ENCODE assay signal across 11 mouse cellular contexts in the genomic region with DNA sequence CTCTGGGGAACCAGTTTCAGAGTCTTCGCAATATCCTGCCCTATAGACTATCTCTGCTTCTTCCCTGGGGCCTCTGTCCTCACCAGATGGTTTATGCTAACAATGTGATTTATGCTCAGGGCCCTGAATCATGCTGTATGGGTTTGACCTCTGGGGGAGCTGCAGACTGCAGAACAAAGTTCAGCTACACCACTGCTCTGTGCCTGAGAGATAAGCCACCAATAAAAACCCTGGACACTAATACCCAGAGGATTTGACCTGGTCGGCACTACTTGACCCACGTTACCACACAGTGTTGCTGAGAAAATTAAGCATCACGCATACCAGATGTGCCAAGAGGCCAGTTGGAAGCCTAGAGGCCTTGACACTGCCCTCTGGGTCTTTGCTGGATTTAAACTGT. TPM values are rescaled to one million over a fixed set of nuclear protein-coding genes. Genes with fewer than 3 reads are reported as not detected.
DNase-seq lines count a peak whose midpoint lies in the region; ATAC-seq and TF ChIP-seq lines count a peak whose summit lies in the region.
"Had no signal": no experiment of that assay in that cellular context is flagged by ENCODE, and none has a peak within 500 bp of the region (broad histone marks: within the 10 kb centered on the region; RNA-seq: fewer than 3 reads in every experiment).

No protein-coding gene starts in this region.

- DNase-seq in cerebellum, adult 2 months, result no peak
- DNase-seq in cerebellum, postnatal 25 days, result no peak
- no peak for DNase-seq in midbrain, embryonic 11.5 days (ENCODE audit: low spot score, missing footprints)
- no peak for DNase-seq in heart, adult 18-20 months

- no peaks in the 10 kb centered on the region; the same call in 1 of the 2 replicates for H3K4me1 ChIP-seq in cerebellum, adult 2 months (ENCODE audit: control insufficient read depth, insufficient read depth, low read length)
- H3K4me1 ChIP-seq in midbrain, embryonic 11.5 days (ENCODE audit: control insufficient read depth, insufficient read depth, low read length), result peaks cover 25% of the 10 kb centered on the region
- peaks cover 4% of the 10 kb centered on the region; the same call in 1 of the 2 replicates for H3K4me1 ChIP-seq in midbrain, embryonic 16.5 days (ENCODE audit: control insufficient read depth, insufficient read depth, low read length)
- H3K4me1 ChIP-seq in kidney, embryonic 15.5 days, result peaks cover 56% of the 10 kb centered on the region
- H3K4me1 ChIP-seq in stomach, embryonic 15.5 days, result no peaks in the 10 kb centered on the region
- H3K4me1 ChIP-seq in heart, embryonic 11.5 days (ENCODE audit: control insufficient read depth, insufficient read depth, low read length), result peaks cover 20% of the 10 kb centered on the region

- peak; percentile 9; the same call in 1 of the 2 replicates for TF ChIP-seq CTCF in cerebellum, adult 2 months (IDR thresholded peaks at IDR 0.05; ENCODE audit: borderline replicate concordance, insufficient read depth, low read depth, low read length)

- WGBS in cerebellum, adult 2 months, result 90% methylated on average over 4 of the region's 4 CpGs
- 52% methylated on average over 4 of the region's 4 CpGs for WGBS in midbrain, embryonic 11.5 days
- 54% methylated on average over 4 of the region's 4 CpGs for WGBS in midbrain, embryonic 16.5 days
- WGBS in kidney, embryonic 15.5 days, result 28% methylated on average over 4 of the region's 4 CpGs
- 55% methylated on average over 4 of the region's 4 CpGs for WGBS in stomach, embryonic 15.5 days
- 60% methylated on average over 4 of the region's 4 CpGs for WGBS in heart, embryonic 11.5 days (ENCODE audit: insufficient replicate concordance)

- no peak overlapping the region for H3K4me3 ChIP-seq in cerebellum, adult 2 months (replicated peaks; ENCODE audit: insufficient read depth, low read depth, low read length)
- no peak overlapping the region for H3K4me3 ChIP-seq in midbrain, embryonic 11.5 days (ENCODE audit: low read depth, low read length)
- H3K4me3 ChIP-seq in midbrain, embryonic 16.5 days (ENCODE audit: low read depth, low read length), result no peak overlapping the region
- no peak overlapping the region for H3K4me3 ChIP-seq in kidney, embryonic 15.5 days (replicated peaks)
- no peak overlapping the region for H3K4me3 ChIP-seq in stomach, embryonic 15.5 days (replicated peaks)
- H3K4me3 ChIP-seq in heart, embryonic 11.5 days (ENCODE audit: low read depth, low read length), result no peak overlapping the region

- no peaks in the 10 kb centered on the region; the same call in 1 of the 2 replicates for H3K27me3 ChIP-seq in cerebellum, adult 2 months (ENCODE audit: control insufficient read depth, insufficient read depth, low read length)
- no peaks in the 10 kb centered on the region for H3K27me3 ChIP-seq in midbrain, embryonic 11.5 days (ENCODE audit: control insufficient read depth, insufficient read depth, low read length)
- H3K27me3 ChIP-seq in midbrain, embryonic 16.5 days (ENCODE audit: control insufficient read depth, insufficient read depth, low read depth, low read length), result no peaks in the 10 kb centered on the region
- peaks cover 25% of the 10 kb centered on the region for H3K27me3 ChIP-seq in kidney, embryonic 15.5 days
- H3K27me3 ChIP-seq in stomach, embryonic 15.5 days (replicated peaks), result 0 out of 2 replicates have a peak, but pooled peaks cover 6% of the 10 kb centered on the region
- no peaks in the 10 kb centered on the region for H3K27me3 ChIP-seq in heart, embryonic 11.5 days (ENCODE audit: control insufficient read depth, insufficient read depth, low read length)

- no peak overlapping the region for H3K9ac ChIP-seq in midbrain, embryonic 11.5 days (ENCODE audit: low read length)
- no peak overlapping the region for H3K9ac ChIP-seq in midbrain, embryonic 16.5 days (ENCODE audit: low read depth, low read length)
- H3K9ac ChIP-seq in kidney, embryonic 15.5 days, result no peak overlapping the region
- H3K9ac ChIP-seq in stomach, embryonic 15.5 days, result no peak overlapping the region
- H3K9ac ChIP-seq in heart, embryonic 11.5 days (ENCODE audit: low read depth, low read length), result no peak overlapping the region

- H3K36me3 ChIP-seq in midbrain, embryonic 11.5 days (ENCODE audit: control insufficient read depth, insufficient read depth, low read length), result no peaks in the 10 kb centered on the region
- no peaks in the 10 kb centered on the region for H3K36me3 ChIP-seq in midbrain, embryonic 16.5 days (ENCODE audit: control insufficient read depth, insufficient read depth, low read length)
- no peaks in the 10 kb centered on the region for H3K36me3 ChIP-seq in kidney, embryonic 15.5 days
- no peaks in the 10 kb centered on the region for H3K36me3 ChIP-seq in stomach, embryonic 15.5 days
- H3K36me3 ChIP-seq in heart, embryonic 11.5 days (ENCODE audit: control insufficient read depth, insufficient read depth, low read length), result no peaks in the 10 kb centered on the region

- H3K27ac ChIP-seq in cerebellum, adult 2 months (ENCODE audit: insufficient read depth, low read length), result no peak overlapping the region
- peak overlapping the region; percentile 51 for H3K27ac ChIP-seq in midbrain, embryonic 11.5 days (ENCODE audit: low read depth, low read length)
- H3K27ac ChIP-seq in midbrain, embryonic 16.5 days (ENCODE audit: low read length), result no peak overlapping the region
- no peak overlapping the region for H3K27ac ChIP-seq in kidney, embryonic 15.5 days
- H3K27ac ChIP-seq in stomach, embryonic 15.5 days, result no peak overlapping the region
- H3K27ac ChIP-seq in heart, embryonic 11.5 days (ENCODE audit: low read depth, low read length), result no peak overlapping the region

- no peak overlapping the region for H3K4me2 ChIP-seq in midbrain, embryonic 11.5 days
- H3K4me2 ChIP-seq in midbrain, embryonic 16.5 days (ENCODE audit: low read length), result no peak overlapping the region
- no peak overlapping the region for H3K4me2 ChIP-seq in kidney, embryonic 15.5 days
- no peak overlapping the region for H3K4me2 ChIP-seq in stomach, embryonic 15.5 days
- no peak overlapping the region for H3K4me2 ChIP-seq in heart, embryonic 11.5 days

- peak; percentile 62 for ATAC-seq in midbrain, embryonic 11.5 days (ENCODE audit: low FRiP score)
- ATAC-seq in midbrain, embryonic 16.5 days, result no peak
- ATAC-seq in kidney, embryonic 15.5 days (replicated peaks; ENCODE audit: low FRiP score), result peak; percentile 68
- peak; percentile 43; the same call in 1 of the 2 replicates for ATAC-seq in stomach, embryonic 15.5 days (ENCODE audit: insufficient read depth, low FRiP score, low read depth)
- ATAC-seq in heart, embryonic 11.5 days (replicated peaks; ENCODE audit: insufficient number of reproducible peaks, low FRiP score, low TSS enrichment), result no peak

- no peaks in the 10 kb centered on the region for H3K9me3 ChIP-seq in midbrain, embryonic 11.5 days (ENCODE audit: control insufficient read depth, low read length)
- H3K9me3 ChIP-seq in midbrain, embryonic 16.5 days (replicated peaks; ENCODE audit: control insufficient read depth, low read length, poor library complexity, severe bottlenecking), result no peaks in the 10 kb centered on the region
- H3K9me3 ChIP-seq in kidney, embryonic 15.5 days (replicated peaks), result no peaks in the 10 kb centered on the region
- H3K9me3 ChIP-seq in stomach, embryonic 15.5 days, result no peaks in the 10 kb centered on the region
- no peaks in the 10 kb centered on the region for H3K9me3 ChIP-seq in heart, embryonic 11.5 days (replicated peaks; ENCODE audit: control insufficient read depth, low read length)

- TF ChIP-seq POLR2A in cerebellum, adult 2 months (IDR thresholded peaks at IDR 0.05; ENCODE audit: borderline replicate concordance, insufficient read depth, low read length), result no peak

RNA-seq across cellular contexts. Expression of gene Ccdc182, which starts 3.7 kb away (rescaled TPM):
- 0.23 TPM in 1 of 2 replicates, not detected in the other for polyA plus RNA-seq in cerebellum, adult 2 months (2012; rRNA removed)
- polyA plus RNA-seq in midbrain, embryonic 11.5 days (2014; fragmentation: Nextera tagmentation; extraction: Ambion mirVana), result 9.1 and 9.5 TPM in 2 replicates
- polyA plus RNA-seq in midbrain, embryonic 16.5 days (2015; fragmentation: Nextera tagmentation; extraction: Ambion mirVana), result 0.17 TPM in 1 of 2 replicates, not detected in the other
- polyA plus RNA-seq in kidney, embryonic 15.5 days (2015; fragmentation: Nextera tagmentation; extraction: Ambion mirVana), result 3.1 and 3.7 TPM in 2 replicates
- not detected in 2 replicates for polyA plus RNA-seq in stomach, embryonic 15.5 days (2015; fragmentation: Nextera tagmentation; extraction: Ambion mirVana)
- not detected for total RNA-seq in heart, adult 18-20 months (2021)
- not detected in 2 replicates for polyA plus RNA-seq in heart, embryonic 11.5 days (2014; fragmentation: Nextera tagmentation; extraction: Ambion mirVana)
- total RNA-seq: monocyte, adult 5-6 weeks had no signal
- polyA plus RNA-seq: frontal cortex, adult 2 months; large intestine, adult 2 months had no signal

Comparison
In these comparisons a context has a peak if more than half of its experiments do, and no peak if none do; other contexts are left out.
1. ATAC-seq: peak in midbrain, embryonic 11.5 days (single experiment), kidney, embryonic 15.5 days (single experiment) and stomach, embryonic 15.5 days (single experiment); none in midbrain, embryonic 16.5 days (single experiment) and heart, embryonic 11.5 days (single experiment).